Mouse (Mus musculus) stomach, postnatal 0 days (tissue): ENCODE measurements around the gene Tmem238l.
A peak's percentile ranks its signal among the peaks of the same experiment; 100 is the strongest.

Experiments
- CTCF ChIP-seq: IDR thresholded peaks from 2 replicates; pipeline ENCODE4 v1.5.1; 2016; ENCODE audit warnings: antibody characterized with exemption, low read depth, mild to moderate bottlenecking, moderate library complexity
- EP300 ChIP-seq: optimal IDR thresholded peaks from 2 replicates; pipeline ENCODE3; 2016; ENCODE audit warnings: antibody characterized with exemption

- 0 out of 2 replicates have a peak, but pooled peaks have one; percentile 7 for TF ChIP-seq CTCF
- TF ChIP-seq EP300 = no peak
These were observed 55.2 kb downstream of the Tmem238l start for GRCm38 (mm10) chr11:67011635-67012034.
